Mouse (Mus musculus) limb, embryonic 14.5 days (tissue): ENCODE results near the gene Slc5a9. TPM values are rescaled to one million over a fixed set of nuclear protein-coding genes. Genes with fewer than 3 reads are reported as not detected.
"Not testable (repeated sequence)": the region's sequence is repeated elsewhere in the genome, so short reads cannot be mapped to it uniquely, and the experiment has no call there.

Source experiments
- ATAC-seq: fragments of 200-750 bp; cut with Nextera tagmentation; 2 replicates; pipeline ENCODE4 v1.8.0; 2017; ENCODE audit warnings: low read depth, moderate number of reproducible peaks, moderate TSS enrichment; ENCODE audit not compliant: low FRiP score
- DNase-seq: peaks from one replicate; pipeline ENCODE4 v3.0.0-alpha.2; 2015; ENCODE audit warnings: low spot score
- H3K27ac ChIP-seq: fragments of 300-500 bp; sonication (generic); replicated peaks from 2 replicates; pipeline ENCODE4 v1.5.1; 2014; ENCODE audit warnings: low read depth, mild to moderate bottlenecking, low read length, moderate library complexity, mixed read lengths
- H3K27me3 ChIP-seq: fragments of 300-500 bp; sonication (generic); 2 replicates; pipeline ENCODE4 v1.6.1; 2014; ENCODE audit warnings: low read length, mixed read lengths; ENCODE audit not compliant: control insufficient read depth, insufficient read depth
- H3K36me3 ChIP-seq: fragments of 300-500 bp; sonication (generic); 2 replicates; pipeline ENCODE4 v1.6.1; 2014; ENCODE audit warnings: mild to moderate bottlenecking, low read length, moderate library complexity, mixed read lengths; ENCODE audit not compliant: control insufficient read depth, insufficient read depth
- H3K4me1 ChIP-seq: fragments of 300-500 bp; sonication (generic); 2 replicates; pipeline ENCODE4 v1.6.1; 2014; ENCODE audit warnings: antibody characterized with exemption, low read length, mixed read lengths; ENCODE audit not compliant: control insufficient read depth, insufficient read depth
- H3K4me2 ChIP-seq: fragments of 300-500 bp; sonication (generic); replicated peaks from 2 replicates; pipeline ENCODE4 v1.6.1; 2014; ENCODE audit warnings: low read depth, mild to moderate bottlenecking, low read length, moderate library complexity; ENCODE audit not compliant: severe bottlenecking
- H3K4me3 ChIP-seq: fragments of 300-500 bp; sonication (generic); replicated peaks from 2 replicates; pipeline ENCODE4 v1.5.1; 2014; ENCODE audit warnings: low read length
- H3K9ac ChIP-seq: fragments of 300-500 bp; sonication (generic); 2 replicates; pipeline ENCODE4 v1.6.1; 2014; ENCODE audit warnings: mild to moderate bottlenecking, low read depth, low read length, moderate library complexity; ENCODE audit not compliant: severe bottlenecking
- H3K9me3 ChIP-seq: fragments of 300-500 bp; sonication (generic); 2 replicates; pipeline ENCODE4 v1.6.1; 2016; ENCODE audit warnings: low read length; ENCODE audit not compliant: control insufficient read depth
- POLR2A ChIP-seq: fragments of 200-500 bp; IDR thresholded peaks from 2 replicates; pipeline ENCODE4 v1.8.0; 2012; ENCODE audit warnings: inconsistent platforms, mild to moderate bottlenecking, moderate library complexity, borderline replicate concordance; ENCODE audit not compliant: insufficient read depth, insufficient read length; ENCODE audit errors: extremely low read depth
- WGBS: fragments of 180-500 bp; shearing (Covaris S2); extraction: QIAGEN DNeasy Blood & Tissue Kit; methylation state at CpG from one replicate; pipeline ENCODE4 v1.1.7; 2014; 5-methylcytosine and 5-hydroxymethylcytosine counted together
- polyA plus RNA-seq, 2 experiments: library from polyadenylated mRNA; depleted of rRNA in 1 of 2; stranded (reverse) in 1 of 2; unstranded in 1 of 2; fragments of >200 nt; fragmentation: Nextera tagmentation in 1 of 2; extraction: Ambion mirVana in 1 of 2; gene quantifications; 2 replicates each; pipeline versions ENCODE4 v1.2.1 to v1.2.3; 2012 to 2014

Gene Slc5a9
- polyA plus RNA-seq (2012; rRNA removed) (0.72 and 0.90 TPM in 2 replicates), polyA plus RNA-seq (2014; fragmentation: Nextera tagmentation; extraction: Ambion mirVana) (0.54 and 1.5 TPM in 2 replicates)

GRCm38 (mm10) chr4:111902775-111903174 is at the start of gene Slc5a9:
Gene Slc5a9 (minus strand): TSS chr4:111902918.
- H3K9me3 ChIP-seq = no peaks in the 10 kb centered on the region
- H3K36me3 ChIP-seq = no peaks in the 10 kb centered on the region
- no peaks in the 10 kb centered on the region for H3K27me3 ChIP-seq
- no peak within 1 kb of the TSS for H3K4me2 ChIP-seq
- no peak within 1 kb of the TSS for H3K4me3 ChIP-seq
- H3K27ac ChIP-seq = no peak within 1 kb of the TSS
- DNase-seq = no peak
- no peak for TF ChIP-seq POLR2A
- ATAC-seq = no peak
- H3K4me1 ChIP-seq = no peaks in the 10 kb centered on the region
- no peak within 1 kb of the TSS for H3K9ac ChIP-seq

DNA sequence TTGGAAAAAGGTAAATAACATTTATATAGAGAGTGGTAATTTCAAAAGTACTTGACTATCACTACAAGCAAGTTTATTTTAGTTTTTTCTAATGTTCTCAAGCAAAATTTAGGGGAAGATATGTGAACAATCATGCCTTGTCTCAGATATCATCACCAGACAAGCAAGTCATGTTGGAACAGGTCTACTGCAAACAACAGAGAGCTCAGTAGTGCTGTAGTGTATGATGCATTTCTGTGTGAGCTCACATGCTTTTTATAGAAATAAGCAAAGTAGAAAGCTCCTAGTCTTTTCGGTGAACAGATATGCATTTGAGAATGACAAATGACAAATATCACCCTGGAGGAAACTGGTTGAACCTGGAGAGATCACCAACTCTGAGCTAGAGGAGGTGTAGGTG is 16.4 kb upstream of the Slc5a9 start, which contains the start of gene Skint8:
Gene Skint8 (plus strand): TSS at position 301 of the 400 bp plus-strand sequence.
- no peak within 1 kb of the TSS for H3K27ac ChIP-seq
- no peak within 1 kb of the TSS for H3K9ac ChIP-seq
- WGBS = 85% methylated on average over 1 of the region's 1 CpGs

GRCm38 (mm10) chr4:111907926-111908325 is 5.2 kb upstream of the Slc5a9 start:
- no peaks in the 10 kb centered on the region for H3K36me3 ChIP-seq
- H3K4me3 ChIP-seq = no peak overlapping the region
- H3K4me2 ChIP-seq = no peak overlapping the region
- H3K9ac ChIP-seq = no peak overlapping the region
- DNase-seq = peak; percentile 72
- ATAC-seq = no peak
- H3K27me3 ChIP-seq = no peaks in the 10 kb centered on the region
- no peak for TF ChIP-seq POLR2A
- H3K27ac ChIP-seq = no peak overlapping the region
- H3K4me1 ChIP-seq = no peaks in the 10 kb centered on the region
- WGBS = 38% methylated on average over 2 of the region's 2 CpGs
- H3K9me3 ChIP-seq = no peaks in the 10 kb centered on the region

More for the DNA sequence above, 16.4 kb upstream of the Slc5a9 start, which contains the start of gene Skint8:
- Histone ChIP-seq H3K4me1 (no peaks in the 10 kb centered on the region), H3K9me3 (no peaks in the 10 kb centered on the region), H3K4me3 (no peak within 1 kb of the TSS), H3K36me3 (no peaks in the 10 kb centered on the region), H3K4me2 (no peak within 1 kb of the TSS), H3K27me3 (no peaks in the 10 kb centered on the region)
- ATAC-seq (no peak), DNase-seq (no peak)
- TF ChIP-seq POLR2A = no peak

GRCm38 (mm10) chr4:111901473-111901872 is 1.2 kb downstream of the Slc5a9 start:
- no peak for TF ChIP-seq POLR2A
- Histone ChIP-seq H3K4me1 (no peaks in the 10 kb centered on the region), H3K4me2 (no peak overlapping the region), H3K27me3 (no peaks in the 10 kb centered on the region), H3K36me3 (no peaks in the 10 kb centered on the region), H3K27ac (no peak overlapping the region), H3K9me3 (no peaks in the 10 kb centered on the region), H3K4me3 (no peak overlapping the region), H3K9ac (no peak overlapping the region)
- ATAC-seq (no peak), DNase-seq (no peak)
- WGBS = 100% methylated on average over 1 of the region's 1 CpGs

DNA sequence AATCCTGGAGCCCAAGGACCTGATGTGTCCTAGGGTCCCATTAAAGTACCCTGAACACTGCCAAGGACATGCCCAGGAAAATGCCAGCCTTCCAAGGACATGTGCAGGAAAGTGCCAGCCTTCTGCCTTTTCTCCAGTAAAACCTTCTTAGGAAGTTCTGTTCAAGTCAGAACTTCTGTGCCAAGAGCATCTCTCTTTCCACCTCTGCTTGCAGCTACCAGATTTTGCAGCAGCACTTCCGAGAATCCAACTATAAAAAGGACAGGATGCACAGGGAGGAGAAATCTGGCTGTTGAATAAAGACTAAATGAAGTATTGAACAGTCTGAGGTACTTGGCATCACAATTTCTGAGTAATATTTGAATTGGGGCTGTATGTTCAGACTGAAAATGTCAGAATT is 2.2 kb downstream of the Slc5a9 start:
- DNase-seq = not testable (repeated sequence)
- 68% methylated on average over 1 of the region's 1 CpGs for WGBS

DNA sequence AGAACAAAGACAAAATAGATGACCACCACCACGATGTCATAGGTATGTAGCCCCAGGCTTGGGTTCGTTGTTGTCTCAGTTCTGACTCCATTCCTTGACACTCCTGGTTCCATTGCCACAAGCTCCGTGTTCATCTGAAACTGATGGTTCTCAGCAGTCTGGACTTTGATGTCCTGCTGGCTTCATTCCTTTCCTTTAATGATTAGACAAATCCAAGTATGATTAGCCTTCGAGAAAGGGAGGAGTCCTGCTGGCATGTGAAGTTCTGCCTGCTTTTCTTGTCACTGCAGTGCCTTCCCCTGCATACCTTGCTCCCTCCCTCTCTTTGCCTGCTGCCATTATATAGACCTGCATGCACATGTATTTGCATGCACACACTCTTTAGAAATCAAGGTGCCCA is 4.2 kb downstream of the Slc5a9 start:
- TF ChIP-seq POLR2A = no peak
- Histone ChIP-seq H3K4me3 (no peak overlapping the region), H3K27me3 (no peaks in the 10 kb centered on the region), H3K9ac (no peak overlapping the region), H3K4me2 (no peak overlapping the region), H3K27ac (no peak overlapping the region), H3K36me3 (no peaks in the 10 kb centered on the region), H3K9me3 (no peaks in the 10 kb centered on the region), H3K4me1 (no peaks in the 10 kb centered on the region)
- no peak for ATAC-seq
- 61% methylated on average over 4 of the region's 4 CpGs for WGBS
- DNase-seq = no peak

More for the DNA sequence above, 2.2 kb downstream of the Slc5a9 start:
- not testable (repeated sequence) for H3K4me3 ChIP-seq, H3K4me1 ChIP-seq, H3K9ac ChIP-seq, ATAC-seq, H3K9me3 ChIP-seq, H3K4me2 ChIP-seq, H3K27me3 ChIP-seq, H3K36me3 ChIP-seq, H3K27ac ChIP-seq
